Mouse (Mus musculus): Measurements from ENCODE around the gene Cdh23.

DNA sequence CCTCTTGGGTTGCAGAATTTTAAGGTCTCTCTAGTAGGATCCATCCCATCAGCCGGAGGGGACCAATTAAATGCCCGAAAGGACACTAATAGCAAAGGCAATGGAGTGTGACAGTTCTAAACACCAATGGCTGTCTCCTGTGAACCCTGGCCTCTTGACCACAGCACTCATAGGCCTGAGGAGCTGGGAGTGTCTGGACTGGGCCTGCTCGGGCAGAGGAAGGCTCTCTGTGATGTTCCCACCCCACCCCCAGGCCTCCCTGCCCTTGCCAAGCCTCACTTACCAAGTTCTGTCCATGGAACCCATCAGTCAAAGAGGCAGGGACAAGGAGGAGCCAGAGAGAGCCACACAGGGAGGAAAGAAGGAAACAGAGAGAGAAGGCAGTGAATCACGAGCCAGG, 228.5 kb downstream of the Cdh23 start:
- TF ChIP-seq CTCF (IDR thresholded peaks at IDR 0.05) (no peak), EP300 (IDR thresholded peaks at IDR 0.05) (no peak)

All from lung, postnatal 0 days (tissue).